Mouse (Mus musculus): ENCODE measurements around the gene Eif3b. TPM values are rescaled to one million over a fixed set of nuclear protein-coding genes. Genes with fewer than 3 reads are reported as not detected.
A peak's percentile ranks its signal among the peaks of the same experiment; 100 is the strongest.

Eif3b gene
- total RNA-seq (2015) (250 and 268 TPM in 2 replicates), total RNA-seq (2017) (158 and 226 TPM in 2 replicates)

DNA sequence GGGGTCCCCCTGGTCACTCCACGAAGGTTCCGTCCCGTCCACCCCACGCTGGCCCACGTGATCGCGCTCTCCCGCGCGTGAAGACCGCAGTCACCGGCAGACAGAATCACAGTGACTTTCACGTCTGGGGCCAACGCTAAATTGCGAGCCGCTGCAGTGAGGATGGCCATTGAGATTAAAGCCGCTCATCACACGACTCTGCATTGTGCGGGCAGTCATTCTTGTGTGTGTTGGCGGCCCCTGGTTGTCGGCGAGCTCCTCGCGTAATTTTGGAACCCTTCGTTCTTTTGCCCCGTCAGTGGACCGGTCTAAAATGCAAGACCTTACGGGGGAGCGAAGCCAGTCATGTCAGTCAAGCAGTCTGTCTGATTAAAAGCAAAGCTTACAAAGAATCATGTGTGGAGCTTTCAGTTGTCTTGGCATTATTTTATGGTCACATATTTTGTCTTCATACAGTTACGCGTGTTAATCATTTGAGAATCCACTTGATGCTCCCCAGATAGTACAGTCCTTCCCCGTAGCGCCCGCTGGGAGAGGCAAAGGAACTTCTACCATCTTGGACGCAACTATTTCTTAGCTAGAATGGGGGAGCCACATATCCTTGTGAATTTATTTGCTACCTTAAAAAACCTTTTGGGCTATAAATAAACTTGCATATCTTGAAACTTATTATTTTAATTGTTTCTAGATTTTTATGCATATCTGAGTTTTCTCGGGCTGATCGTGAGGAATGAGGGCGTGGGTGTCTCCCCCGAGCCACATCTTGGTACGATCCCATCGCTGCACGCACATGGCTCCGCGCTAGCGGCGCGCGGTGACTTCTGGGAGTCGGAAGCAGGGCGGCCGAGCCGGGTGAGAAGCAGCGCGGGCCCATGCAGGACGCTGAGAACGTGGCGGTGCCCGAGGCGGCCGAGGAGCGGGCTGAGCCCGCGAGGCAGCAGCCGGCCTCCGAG lies at the start of gene Eif3b:
Eif3b (plus strand) TSS at position 840 of the 953 bp plus-strand sequence.
- peak; percentile 87 for ATAC-seq (replicated peaks; ENCODE audit: poor library complexity)

DNA sequence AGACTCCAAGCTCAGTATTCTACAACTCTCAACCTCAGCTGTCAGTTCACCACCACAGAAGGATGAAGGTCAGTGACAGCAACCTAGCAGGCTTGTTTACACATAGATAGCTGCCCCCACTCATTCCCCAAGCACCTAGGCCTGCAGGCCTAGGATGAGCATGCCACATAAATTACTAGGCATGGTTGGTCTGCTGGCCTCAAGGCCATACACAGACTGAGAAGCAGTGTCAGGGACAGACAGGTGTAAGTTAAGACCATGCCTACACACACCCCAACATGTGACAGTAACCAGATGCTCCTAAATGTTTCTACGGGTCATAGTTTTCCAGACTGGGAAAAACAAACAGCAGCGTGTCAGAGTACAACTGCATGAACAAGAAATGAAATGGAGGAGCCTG lies 49.7 kb upstream of the Eif3b start:
- ATAC-seq (replicated peaks; ENCODE audit: poor library complexity) = no peak

DNA sequence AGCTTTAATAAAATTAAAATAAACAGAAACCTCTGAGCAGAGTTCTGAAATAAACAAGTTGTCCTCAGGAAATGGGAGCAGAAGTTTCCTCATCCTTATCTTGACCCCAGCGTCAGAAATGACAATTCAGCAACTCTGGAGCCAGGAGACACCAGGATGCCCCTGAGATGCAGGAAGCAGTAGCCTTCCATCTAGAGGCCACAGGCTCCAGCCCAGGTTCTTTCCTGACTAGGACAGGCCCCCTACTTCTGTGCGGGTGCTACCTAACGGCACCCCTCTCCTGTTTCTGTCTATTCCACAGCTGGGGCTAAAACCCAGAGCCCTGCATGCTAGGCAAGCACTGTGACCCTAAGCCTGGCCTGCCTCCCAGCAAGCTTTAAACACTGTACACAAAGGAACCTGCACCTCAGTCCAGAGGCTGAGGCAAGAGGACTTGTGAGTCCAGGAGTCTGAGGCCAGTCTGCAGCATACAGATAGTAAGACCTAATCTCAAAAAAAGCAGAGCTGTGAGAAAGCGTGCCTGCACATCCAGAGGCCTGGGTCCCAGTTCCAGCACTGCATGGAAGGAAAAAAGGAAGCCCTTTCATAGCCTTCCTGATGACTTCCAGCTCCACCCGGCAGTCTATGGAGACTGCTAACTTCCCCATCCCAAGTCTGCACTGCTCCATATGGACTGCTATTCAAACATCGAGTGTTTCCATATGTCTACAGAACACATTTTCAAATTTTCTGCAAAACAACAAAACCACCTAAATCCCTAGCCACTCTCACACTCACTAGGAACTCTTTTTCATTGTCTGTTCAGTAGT lies 48.5 kb upstream of the Eif3b start:
- ATAC-seq (replicated peaks; ENCODE audit: poor library complexity) = peak; percentile 37; the same call in 1 of the 2 replicates

DNA sequence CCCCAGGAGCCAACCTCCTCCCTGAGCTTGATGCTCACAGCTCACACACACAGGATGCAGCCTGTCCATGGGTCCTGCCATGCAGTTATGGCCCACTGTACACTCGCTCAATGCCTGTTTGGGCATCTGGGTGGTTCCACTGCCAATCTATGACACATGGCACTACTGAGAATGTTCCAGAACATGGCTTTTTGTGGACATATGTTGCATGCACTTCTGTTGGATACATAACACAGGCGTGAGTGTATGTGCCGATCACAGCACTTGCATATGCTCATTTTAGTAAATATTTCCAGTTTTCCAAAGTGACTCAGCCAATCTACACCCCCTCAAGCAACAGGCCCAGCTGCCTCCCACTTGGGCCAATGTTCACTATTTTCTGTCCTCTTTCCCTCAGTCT lies 47.5 kb upstream of the Eif3b start:
- ATAC-seq (replicated peaks; ENCODE audit: poor library complexity) = no peak

GRCm38 (mm10) chr5:140373711-140374110 lies 45.4 kb upstream of the Eif3b start:
- no peak for ATAC-seq (replicated peaks; ENCODE audit: poor library complexity)

GRCm38 (mm10) chr5:140374226-140374625 lies 44.9 kb upstream of the Eif3b start:
- ATAC-seq (replicated peaks; ENCODE audit: poor library complexity) = no peak

- ATAC-seq (replicated peaks; ENCODE audit: poor library complexity) = no peak
These were observed 43.8 kb upstream of the Eif3b start for GRCm38 (mm10) chr5:140375249-140375829.

- ATAC-seq (replicated peaks; ENCODE audit: poor library complexity) = no peak
These were observed 40.8 kb upstream of the Eif3b start for GRCm38 (mm10) chr5:140378121-140378853.

- peak; percentile 79 for ATAC-seq (replicated peaks; ENCODE audit: poor library complexity)
These were observed 39.8 kb upstream of the Eif3b start for GRCm38 (mm10) chr5:140379299-140379698.

DNA sequence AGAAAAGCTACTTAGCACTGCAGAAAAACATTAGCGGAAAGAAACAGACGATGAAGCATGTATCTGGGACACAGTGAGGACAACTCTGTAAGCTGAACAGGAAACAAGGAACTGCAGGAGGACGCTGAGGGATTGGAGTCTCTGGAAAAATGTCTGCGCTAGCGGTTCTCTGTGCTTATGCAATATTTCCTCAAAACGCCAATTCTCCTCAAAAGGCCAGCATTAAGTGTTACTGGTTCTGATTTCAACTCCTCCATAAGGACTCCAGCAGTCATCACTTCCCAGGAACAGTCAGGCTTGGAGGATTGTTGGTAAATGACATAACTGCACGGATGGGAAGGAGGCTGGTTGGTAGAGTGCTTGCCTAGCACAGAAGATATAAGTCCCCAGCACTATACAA lies 38.0 kb upstream of the Eif3b start:
- no peak for ATAC-seq (replicated peaks; ENCODE audit: poor library complexity)

DNA sequence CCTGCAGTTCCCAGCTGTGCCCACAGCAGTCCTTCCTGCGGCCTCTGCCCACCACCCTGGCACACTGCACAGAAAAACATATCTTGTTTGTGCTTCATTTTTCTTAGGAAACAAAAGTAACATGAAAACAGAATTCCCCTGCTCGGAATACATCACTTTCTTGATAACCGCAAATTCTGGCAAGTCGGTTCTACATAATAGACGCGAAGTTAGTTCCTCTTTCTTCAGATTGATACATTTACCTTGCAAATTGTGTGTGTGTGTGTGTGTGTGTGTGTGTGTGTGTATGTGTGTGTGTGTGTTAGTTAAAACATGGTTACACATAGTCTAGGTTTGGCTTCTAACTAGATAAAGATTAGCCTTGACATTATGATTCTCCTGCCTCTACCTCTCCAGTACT lies 36.4 kb upstream of the Eif3b start:
- ATAC-seq (replicated peaks; ENCODE audit: poor library complexity) = no peak

- no peak for ATAC-seq (replicated peaks; ENCODE audit: poor library complexity)
These were observed 35.6 kb upstream of the Eif3b start for GRCm38 (mm10) chr5:140383559-140383958.

- ATAC-seq (replicated peaks; ENCODE audit: poor library complexity) = 0 out of 2 replicates have a peak, but pooled peaks have one; percentile 19
These were observed 34.7 kb upstream of the Eif3b start for GRCm38 (mm10) chr5:140384462-140384861.

- no peak for ATAC-seq (replicated peaks; ENCODE audit: poor library complexity)
These were observed 31.9 kb upstream of the Eif3b start for GRCm38 (mm10) chr5:140387236-140387635.

DNA sequence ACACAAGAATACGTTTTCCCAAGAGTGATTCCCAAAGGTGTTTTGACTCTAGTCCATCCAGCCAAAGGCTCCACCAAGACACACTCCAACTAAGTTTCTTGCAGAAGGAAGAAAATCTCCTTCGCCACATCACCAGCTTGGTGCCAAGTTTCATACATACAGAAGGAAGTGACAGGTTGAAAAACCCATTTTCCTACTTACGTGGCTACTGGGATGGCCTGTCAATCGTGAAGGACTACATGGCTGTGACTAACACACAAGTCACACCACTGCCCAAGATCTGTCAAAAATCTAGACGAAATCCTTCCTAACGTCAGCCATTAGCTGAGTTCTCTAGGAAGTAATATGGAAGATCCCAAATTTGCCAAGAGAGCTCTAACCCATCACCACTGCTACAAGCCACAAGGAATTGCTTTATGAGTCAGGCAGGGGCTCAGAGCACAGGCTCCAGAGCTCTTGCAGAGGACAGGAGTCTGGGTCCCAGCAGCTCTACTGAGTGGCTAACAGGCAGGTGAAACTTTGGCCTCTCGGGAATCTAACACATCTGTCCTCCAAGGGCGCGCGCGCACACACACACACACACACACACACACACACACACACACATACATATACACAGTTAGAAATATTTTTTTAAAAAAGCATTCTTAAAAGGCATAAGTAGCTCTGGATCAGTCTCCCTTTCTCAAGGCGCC lies 31.2 kb upstream of the Eif3b start:
- no peak for ATAC-seq (replicated peaks; ENCODE audit: poor library complexity)

GRCm38 (mm10) chr5:140388588-140389576 lies 30.2 kb upstream of the Eif3b start, which contains the start of gene Snx8:
Gene Snx8, minus strand, starts transcription at chr5:140389262.
- peak; percentile 93 for ATAC-seq (replicated peaks; ENCODE audit: poor library complexity)

DNA sequence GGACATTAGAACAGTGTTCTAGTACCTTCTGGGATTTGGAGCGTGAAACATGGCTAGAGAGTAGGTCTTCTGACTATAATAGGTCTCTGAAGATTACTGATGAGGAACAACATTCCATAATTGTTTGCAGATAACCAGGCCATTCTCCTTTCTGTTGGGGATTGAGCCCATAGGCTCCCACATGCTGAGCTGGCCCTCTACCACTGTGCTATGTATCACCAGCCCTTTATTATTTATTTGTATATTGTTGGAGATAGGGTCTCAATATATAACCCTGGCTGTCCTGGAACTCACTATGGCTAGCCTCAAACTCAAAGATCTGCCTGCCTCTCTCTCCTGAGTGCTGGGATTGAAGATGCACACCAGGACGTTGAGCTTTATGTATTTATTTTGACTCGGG lies 29.5 kb upstream of the Eif3b start:
- ATAC-seq (replicated peaks; ENCODE audit: poor library complexity) = no peak

DNA sequence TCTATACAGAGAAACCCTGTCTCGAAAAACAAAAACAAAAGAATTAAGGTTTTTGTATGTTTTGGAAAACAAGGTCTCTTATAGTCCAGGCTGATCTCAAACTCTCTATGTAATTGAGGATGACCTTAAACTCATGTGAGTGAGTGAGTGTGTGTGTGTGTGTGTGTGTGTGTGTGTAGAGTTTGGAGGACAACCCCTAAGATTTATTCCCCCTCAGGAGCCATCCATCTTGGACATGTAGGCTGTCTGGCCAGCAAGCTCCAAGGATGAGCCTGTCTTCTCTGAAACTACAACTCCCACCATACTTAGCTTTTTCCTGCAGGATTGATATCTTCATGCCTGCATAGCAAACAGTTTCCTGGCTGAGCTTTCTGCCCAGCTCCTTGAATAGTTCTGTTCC lies 27.7 kb upstream of the Eif3b start:
- ATAC-seq (replicated peaks; ENCODE audit: poor library complexity) = no peak

DNA sequence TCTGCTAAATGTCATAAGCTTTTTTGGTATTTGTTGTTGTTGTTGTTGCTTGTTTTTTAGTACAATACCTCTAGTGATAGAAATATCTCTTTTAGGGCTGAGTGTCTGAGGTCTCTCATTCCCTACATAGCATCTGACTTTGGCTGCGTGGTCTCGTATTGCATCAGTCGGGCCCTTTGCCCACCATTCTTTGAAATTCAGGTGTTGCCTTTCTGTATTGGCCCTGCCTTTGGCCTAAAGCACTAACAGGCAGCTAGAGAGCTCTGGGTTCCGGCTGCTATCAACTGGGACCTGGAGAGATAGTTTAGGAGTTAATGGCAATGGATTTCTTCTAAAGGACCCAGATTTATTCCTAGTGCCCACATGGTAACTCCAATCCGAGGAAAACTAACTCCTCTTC lies 27.1 kb upstream of the Eif3b start:
- ATAC-seq (replicated peaks; ENCODE audit: poor library complexity) = no peak

Measured in megakaryocyte progenitor cell, adult 5-6 weeks (primary cell).